Mouse (Mus musculus) T-cell, adult 2 months (primary cell): ENCODE measurements around the gene Cacna1g.

Experiments
- DNase-seq: peaks from one replicate; pipeline ENCODE4 v3.0.0; 2022; ENCODE audit warnings: low spot score

Cacna1g gene

GRCm38 (mm10) chr11:94480382-94480781 lies 6.4 kb upstream of the Cacna1g start:
- no peak for DNase-seq

GRCm38 (mm10) chr11:94477651-94478050 lies 3.7 kb upstream of the Cacna1g start:
- no peak for DNase-seq

DNA sequence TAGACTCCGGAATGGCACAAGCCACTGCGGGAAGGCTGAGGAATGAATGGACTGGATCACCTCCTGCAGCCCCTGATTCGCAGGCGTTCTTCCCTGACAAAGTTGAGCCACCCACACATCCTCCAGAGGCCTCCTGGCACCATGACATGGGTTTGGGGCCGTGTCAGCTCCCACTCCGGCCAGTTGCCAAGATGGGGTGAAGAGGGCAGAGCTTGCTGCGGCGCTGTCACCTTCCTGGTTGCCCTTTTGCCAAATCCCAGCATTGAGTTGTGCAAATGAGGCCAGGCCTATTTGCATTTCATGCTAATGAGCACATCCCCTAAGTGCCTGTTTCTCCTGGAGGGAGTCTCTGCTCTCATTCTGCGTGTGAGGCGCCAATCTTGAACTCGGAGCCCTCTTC lies 1.7 kb upstream of the Cacna1g start:
- no peak for DNase-seq

GRCm38 (mm10) chr11:94474544-94474910 lies 529 bp upstream of the Cacna1g start:
- no peak for DNase-seq

GRCm38 (mm10) chr11:94472916-94473706 lies 887 bp downstream of the Cacna1g start:
- peak; percentile 27 for DNase-seq

GRCm38 (mm10) chr11:94472585-94472915 lies 1.4 kb downstream of the Cacna1g start:
- no peak for DNase-seq

- DNase-seq = no peak
Measured at GRCm38 (mm10) chr11:94471740-94472584, 2.0 kb downstream of the Cacna1g start.

GRCm38 (mm10) chr11:94470391-94470790 lies 3.6 kb downstream of the Cacna1g start:
- DNase-seq = no peak

GRCm38 (mm10) chr11:94469136-94470064 lies 4.6 kb downstream of the Cacna1g start:
- DNase-seq = no peak

GRCm38 (mm10) chr11:94468582-94469064 lies 5.4 kb downstream of the Cacna1g start:
- DNase-seq = no peak

DNA sequence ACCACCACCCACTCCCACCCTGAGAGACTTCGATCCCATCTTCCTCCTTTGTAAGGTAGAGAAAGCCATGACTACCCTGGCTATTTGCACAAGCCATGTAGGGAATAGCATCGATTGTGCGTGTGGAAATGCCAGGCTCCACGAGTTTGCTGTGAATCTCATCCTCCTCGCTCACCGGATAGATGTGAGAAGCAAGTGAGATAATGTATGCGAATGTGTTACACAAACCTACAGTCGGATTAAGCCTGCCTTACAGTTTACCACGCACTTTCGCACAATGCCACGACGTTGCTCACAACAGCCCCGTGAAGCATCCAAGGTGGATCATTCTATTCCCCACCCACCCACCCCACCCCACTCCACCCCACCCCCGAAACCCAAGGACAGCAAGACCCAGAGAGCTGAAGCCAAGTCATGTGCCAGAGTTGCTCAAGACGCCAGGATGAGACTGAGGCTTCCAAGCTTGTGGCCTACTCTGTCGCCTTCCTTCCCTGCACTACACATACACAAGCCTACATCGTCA lies 7.6 kb downstream of the Cacna1g start:
- DNase-seq = no peak

- DNase-seq = no peak
Measured at GRCm38 (mm10) chr11:94464170-94464569, 9.8 kb downstream of the Cacna1g start.

DNA sequence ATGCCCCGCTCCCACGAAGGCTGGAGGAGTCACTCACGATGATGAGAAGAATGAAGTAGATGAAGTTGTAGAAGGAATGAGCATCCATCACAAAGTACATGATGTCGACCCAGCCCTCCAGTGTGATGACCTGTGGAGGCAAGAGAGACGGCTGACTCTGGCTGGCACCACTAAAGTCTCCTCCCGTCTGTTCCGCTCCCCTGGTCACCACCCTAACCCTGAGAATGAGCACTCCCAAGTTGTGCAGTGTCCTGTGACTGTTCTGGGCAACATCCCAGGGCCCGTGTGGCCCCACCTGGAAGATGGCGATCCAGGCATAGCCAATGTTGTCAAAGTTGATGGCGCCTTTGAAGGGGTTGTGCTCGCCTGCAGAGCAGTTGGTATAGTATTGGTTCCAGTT lies 12.1 kb downstream of the Cacna1g start:
- no peak for DNase-seq

GRCm38 (mm10) chr11:94457001-94457400 lies 17.0 kb downstream of the Cacna1g start:
- no peak for DNase-seq

GRCm38 (mm10) chr11:94456347-94456746 lies 17.7 kb downstream of the Cacna1g start:
- no peak for DNase-seq

DNA sequence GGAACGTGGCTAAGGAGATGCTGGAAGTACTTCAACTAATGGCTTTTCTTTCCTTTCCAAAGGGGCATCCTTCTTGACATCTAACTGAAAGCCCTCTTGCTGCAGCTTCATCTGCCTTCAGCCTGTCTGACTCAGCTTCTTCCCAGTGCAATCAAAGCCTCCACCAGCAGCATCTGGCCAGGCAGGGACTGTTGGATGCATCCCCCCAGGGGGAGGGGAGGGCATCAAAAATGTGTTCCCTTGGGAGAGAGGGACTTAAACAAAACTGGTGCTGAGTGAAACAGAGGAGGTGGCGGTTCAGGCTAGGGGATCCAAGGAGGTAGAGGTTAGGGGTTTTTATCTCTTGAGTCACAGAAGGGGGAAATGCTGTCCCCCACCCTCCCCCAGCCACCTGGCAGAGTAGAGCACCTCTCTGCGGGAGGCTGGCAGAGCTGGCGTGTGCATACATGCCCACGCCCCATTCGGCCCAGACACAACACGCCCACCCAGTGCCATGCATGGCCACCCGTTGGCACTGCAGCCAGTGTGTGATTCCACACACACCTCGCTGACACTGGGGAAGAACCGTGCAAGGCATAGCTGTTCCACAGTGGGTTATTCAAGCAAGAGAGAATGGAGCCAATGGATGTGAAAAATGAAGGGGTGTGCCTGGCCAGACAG lies 18.7 kb downstream of the Cacna1g start:
- DNase-seq = no peak

GRCm38 (mm10) chr11:94454756-94455155 lies 19.2 kb downstream of the Cacna1g start:
- DNase-seq = no peak

DNA sequence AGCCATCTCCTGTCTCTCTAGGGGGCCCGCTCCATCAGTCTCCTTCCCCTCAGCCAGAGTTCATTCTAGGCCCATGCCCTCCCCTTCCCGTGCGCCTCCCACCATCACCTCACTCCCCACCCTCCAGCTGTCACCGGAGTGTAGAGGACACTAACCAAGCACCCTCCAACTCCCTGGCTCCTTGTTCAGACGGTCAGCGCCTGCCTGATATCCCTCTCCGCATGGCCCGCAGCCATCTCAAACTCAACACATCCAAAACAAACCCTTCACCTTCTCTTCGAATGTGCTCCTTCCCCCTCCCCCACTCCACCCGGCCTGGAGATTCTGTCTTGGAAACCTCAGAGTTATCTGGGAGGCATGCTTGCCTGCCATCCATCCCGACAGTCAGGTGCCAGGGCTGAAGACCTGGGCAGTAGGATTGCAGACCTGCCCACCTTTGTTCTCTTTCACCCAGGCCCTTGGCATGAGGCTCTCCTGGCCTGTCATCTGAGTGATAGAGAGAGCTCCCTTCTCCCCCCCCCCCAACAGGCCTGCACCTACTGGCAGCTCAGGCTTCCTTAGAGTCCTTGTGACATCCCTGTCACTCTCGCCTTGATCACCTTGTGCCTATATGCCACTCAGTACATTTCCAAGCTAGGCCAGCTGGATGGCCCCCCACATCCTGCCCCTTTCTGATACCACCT lies 22.8 kb downstream of the Cacna1g start:
- DNase-seq = no peak

- no peak for DNase-seq
Measured at GRCm38 (mm10) chr11:94449886-94450285, 24.1 kb downstream of the Cacna1g start.

GRCm38 (mm10) chr11:94449239-94449638 lies 24.8 kb downstream of the Cacna1g start:
- DNase-seq = no peak

DNA sequence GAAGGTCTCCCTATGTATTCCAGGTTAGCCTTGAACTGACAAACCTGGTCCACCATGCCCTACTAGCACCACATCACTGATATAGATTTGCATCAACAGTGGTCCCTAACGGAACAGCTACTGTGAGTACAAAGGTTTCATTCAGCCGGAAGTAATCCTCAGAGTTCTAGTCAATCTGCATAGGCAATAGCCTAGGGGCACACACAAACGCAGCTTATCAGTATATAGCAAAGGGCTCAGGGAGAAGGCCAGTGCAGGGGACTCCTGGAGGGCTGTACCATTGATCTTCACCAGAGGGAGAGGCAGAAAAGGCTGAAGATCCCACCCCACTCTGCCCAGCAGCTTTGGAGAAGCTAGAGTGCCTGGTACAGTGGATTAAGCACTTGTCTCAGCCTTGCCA lies 27.0 kb downstream of the Cacna1g start:
- no peak for DNase-seq
